Mouse (Mus musculus) embryonic fibroblast, embryonic 13.5 days (primary cell): ENCODE measurements around the gene Cntd1. TPM values are rescaled to one million over a fixed set of nuclear protein-coding genes. Genes with fewer than 3 reads are reported as not detected.

Experiments
- H3K27ac ChIP-seq: 2 replicates; pipeline ENCODE4 v1.5.1; 2012; ENCODE audit warnings: low read length, control low read depth, inconsistent platforms; ENCODE audit not compliant: insufficient read depth
- H3K4me1 ChIP-seq: 2 replicates; pipeline ENCODE4 v1.6.1; 2011; ENCODE audit warnings: low read length; ENCODE audit not compliant: control insufficient read depth, insufficient read depth
- H3K4me3 ChIP-seq: 2 replicates; pipeline ENCODE4 v1.5.1; 2011; ENCODE audit warnings: mild to moderate bottlenecking, control low read depth, low read length; ENCODE audit not compliant: insufficient read depth
- CTCF ChIP-seq: IDR thresholded peaks from 2 replicates; pipeline ENCODE4 v1.5.1; 2011; ENCODE audit warnings: mild to moderate bottlenecking, control low read depth, low read length, moderate library complexity, borderline replicate concordance; ENCODE audit not compliant: insufficient read depth
- POLR2A ChIP-seq: IDR thresholded peaks from 2 replicates; pipeline ENCODE4 v1.6.1; 2011; ENCODE audit warnings: low read depth, mild to moderate bottlenecking, control low read depth, low read length, moderate library complexity
- polyA plus RNA-seq: library from polyadenylated mRNA; stranded (reverse); fragments of >200 nt; gene quantifications from 2 replicates; pipeline ENCODE4 v1.2.4, GENCODE M21; 2011; ENCODE audit warnings: low read depth; ENCODE audit not compliant: missing spikeins, insufficient read length

The Cntd1 gene
- polyA plus RNA-seq, 1 experiment: 1.0 TPM

DNA sequence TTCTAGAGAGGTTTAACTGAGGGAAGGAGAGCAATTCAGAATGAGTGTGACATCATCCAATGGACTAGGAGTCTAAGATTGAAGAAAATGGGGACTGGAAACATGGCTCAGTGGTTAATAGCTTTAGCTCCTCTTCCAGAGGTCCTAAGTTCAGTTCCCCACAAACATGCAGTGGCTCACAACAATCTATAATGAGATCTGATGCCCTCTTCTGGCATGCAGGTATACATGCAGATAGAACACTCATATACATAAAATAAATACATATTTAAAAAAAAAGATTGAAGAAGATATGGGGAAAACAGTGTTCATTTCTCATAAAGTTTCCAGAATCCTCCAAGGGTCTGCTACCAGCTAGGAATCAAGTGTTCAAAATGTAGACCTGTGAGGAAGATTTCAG, 43.4 kb upstream of the Cntd1 start:
- TF ChIP-seq POLR2A: no peak
- TF ChIP-seq CTCF: no peak
- H3K4me1 ChIP-seq: peaks cover 2% of the 10 kb centered on the region; the same call in 1 of the 2 replicates
- H3K27ac ChIP-seq: no peak overlapping the region
- no peak overlapping the region for H3K4me3 ChIP-seq

DNA sequence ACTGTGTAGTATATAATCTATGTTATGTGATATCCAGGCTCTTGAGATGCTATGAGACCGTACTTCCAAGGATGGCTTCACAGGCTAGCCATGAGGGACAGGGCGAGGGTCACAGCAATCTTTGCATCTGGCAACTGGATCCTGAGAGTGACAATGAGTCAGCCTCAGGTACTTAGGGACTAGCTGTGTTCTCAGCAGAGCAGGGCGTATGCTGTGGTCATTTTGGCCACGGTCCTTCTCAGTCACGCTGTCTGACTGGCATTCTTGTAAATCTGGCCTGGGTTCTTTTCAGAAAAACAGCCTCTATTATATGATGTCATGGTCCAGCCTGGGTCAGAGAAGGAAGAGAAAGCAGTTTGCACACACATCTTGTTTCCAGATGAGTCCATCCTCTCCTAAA, 42.0 kb upstream of the Cntd1 start:
- Histone ChIP-seq H3K27ac (no peak overlapping the region), H3K4me1 (no peaks in the 10 kb centered on the region), H3K4me3 (no peak overlapping the region)
- TF ChIP-seq POLR2A: no peak
- TF ChIP-seq CTCF: no peak

DNA sequence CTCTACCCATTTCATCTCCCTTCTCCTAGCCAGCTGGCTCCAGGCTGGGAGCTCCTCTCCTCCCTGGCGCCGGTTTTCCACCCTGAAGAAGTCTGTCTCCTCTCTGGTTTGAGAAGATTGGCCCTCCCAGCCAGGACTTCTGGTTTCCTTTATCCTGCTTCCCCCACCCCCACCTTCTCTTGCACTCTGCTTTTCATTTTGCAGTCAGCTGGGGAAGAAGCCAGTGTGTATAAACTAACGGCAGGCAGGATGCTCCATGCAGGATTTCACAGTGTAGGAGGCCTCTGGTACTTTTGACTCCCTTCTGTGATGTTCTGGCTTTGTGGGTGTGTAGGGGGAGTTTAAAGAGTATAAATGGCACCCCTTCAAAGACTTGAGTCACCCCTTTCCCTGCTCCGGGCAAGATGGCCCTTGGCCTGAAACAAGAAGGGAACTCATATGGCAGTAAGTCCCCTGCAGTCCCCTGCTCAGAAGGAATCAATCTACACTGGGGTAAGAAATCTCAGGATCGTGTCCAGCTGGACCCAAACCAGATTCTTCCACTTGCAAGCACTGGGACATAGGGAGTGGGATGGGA, 40.7 kb upstream of the Cntd1 start:
- Histone ChIP-seq H3K4me1 (no peaks in the 10 kb centered on the region), H3K4me3 (no peak overlapping the region), H3K27ac (no peak overlapping the region)
- TF ChIP-seq POLR2A (no peak), CTCF (no peak)

DNA sequence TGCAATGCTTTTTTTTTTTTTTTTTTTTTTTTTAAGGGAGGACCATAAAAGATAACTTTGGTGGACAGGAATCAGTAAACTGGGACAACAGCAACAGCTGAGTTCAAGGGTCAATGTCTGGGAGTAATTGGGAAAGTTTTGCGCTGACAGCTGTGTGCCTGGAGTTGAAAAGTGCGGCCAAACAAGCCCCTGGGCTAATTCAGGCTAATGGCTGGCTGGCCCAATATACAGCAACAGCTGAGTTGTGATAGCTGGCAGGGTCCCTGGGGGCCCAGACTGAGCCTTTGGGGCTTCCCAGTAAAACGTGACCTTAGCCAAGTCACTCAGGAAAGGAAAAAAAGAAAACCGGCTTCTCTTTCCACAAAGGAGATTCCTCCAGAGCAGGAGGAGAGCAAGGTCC, 33.7 kb upstream of the Cntd1 start:
- Histone ChIP-seq H3K27ac (no peak overlapping the region), H3K4me1 (no peaks in the 10 kb centered on the region), H3K4me3 (no peak overlapping the region)
- no peak for TF ChIP-seq POLR2A
- no peak for TF ChIP-seq CTCF

DNA sequence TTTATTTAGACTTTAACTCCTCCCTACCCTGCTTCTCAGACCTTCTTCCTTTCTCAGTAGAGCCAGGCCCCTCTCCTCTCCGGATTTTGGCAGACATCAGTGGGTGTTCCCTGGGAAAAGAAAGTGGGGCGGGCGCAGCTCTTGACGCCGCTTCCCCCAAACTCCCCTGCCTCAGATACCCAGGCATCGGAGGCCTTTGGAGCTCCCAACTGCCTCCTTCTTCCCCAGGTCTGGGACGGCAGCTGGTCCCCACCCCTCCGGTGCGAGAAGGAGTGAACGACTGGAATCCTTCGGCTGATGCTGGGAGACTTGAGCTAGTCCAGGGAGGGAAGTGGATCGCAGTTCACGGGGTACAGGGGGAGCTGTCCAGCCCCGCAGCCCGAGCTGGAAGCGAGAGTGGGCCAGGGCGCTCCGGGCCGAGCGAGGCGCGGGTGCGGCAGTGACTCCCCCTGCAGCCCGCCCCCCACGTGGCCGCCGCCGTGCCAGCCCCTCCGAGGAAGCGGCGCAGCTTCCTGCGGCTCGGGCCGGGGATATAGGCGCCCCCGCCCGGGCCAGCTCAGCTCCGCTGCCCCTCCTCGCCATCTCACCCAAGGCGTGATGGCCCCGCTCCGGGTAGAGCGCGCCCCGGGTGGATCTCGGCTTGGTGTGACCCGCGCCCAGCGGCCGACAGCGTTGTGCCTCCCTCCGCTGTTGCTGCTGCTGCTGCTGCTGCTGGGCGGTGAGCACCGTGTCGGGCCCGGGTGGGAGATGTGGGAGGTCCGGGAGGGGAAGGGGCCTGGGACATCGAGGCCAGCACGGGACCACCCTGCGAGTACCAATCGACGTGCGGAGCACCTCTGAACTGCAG, 32.7 kb upstream of the Cntd1 start, which contains the start of gene Ramp2:
Gene Ramp2 (plus strand): TSS at position 174 of the 847 bp plus-strand sequence.
- H3K4me1 ChIP-seq: no peaks in the 10 kb centered on the region
- H3K4me3 ChIP-seq: peak within 1 kb of the TSS; percentile 19
- no peak within 1 kb of the TSS for H3K27ac ChIP-seq
- no peak for TF ChIP-seq POLR2A
- no peak for TF ChIP-seq CTCF

DNA sequence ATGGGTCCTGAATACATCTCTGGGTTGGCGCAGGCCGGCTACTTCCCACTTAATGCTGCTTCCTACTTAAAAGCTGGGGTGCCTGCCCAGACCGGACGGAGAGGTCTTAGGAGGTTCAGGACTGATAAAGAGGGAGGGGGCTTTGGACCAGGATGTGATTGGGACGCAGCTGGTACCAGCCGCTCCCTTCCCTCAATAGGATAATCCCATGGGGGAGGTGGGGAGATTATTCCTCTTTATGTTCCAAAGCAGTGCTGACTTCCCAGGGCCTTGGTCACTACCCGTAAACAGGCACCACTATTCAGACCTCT, 32.2 kb upstream of the Cntd1 start:
- Histone ChIP-seq H3K27ac (no peak overlapping the region), H3K4me3 (peak overlapping the region; percentile 19), H3K4me1 (no peaks in the 10 kb centered on the region)
- TF ChIP-seq CTCF (no peak), POLR2A (no peak)

DNA sequence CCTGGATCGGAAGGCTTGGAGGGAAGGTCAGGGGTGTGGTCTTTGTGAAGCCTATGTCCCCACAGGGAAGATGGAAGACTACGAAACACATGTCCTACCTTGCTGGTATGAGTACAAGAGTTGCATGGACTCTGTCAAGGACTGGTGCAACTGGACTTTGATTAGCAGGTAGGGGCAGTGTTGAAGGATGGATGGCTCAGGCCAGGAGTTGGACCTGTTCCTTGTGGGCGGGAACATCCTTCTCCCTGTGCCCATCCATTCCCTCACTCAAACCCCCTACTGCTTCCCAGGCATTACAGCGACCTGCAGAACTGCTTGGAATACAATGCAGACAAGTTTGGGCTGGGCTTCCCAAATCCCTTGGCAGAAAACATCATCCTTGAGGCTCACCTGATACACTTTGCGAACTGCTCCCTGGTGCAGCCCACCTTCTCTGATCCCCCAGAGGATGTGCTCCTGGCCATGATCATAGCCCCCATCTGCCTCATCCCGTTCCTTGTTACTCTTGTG, 31.2 kb upstream of the Cntd1 start:
- Histone ChIP-seq H3K4me1 (no peaks in the 10 kb centered on the region; the same call in 1 of the 2 replicates), H3K4me3 (no peak overlapping the region), H3K27ac (no peak overlapping the region)
- TF ChIP-seq POLR2A (no peak), CTCF (no peak)

DNA sequence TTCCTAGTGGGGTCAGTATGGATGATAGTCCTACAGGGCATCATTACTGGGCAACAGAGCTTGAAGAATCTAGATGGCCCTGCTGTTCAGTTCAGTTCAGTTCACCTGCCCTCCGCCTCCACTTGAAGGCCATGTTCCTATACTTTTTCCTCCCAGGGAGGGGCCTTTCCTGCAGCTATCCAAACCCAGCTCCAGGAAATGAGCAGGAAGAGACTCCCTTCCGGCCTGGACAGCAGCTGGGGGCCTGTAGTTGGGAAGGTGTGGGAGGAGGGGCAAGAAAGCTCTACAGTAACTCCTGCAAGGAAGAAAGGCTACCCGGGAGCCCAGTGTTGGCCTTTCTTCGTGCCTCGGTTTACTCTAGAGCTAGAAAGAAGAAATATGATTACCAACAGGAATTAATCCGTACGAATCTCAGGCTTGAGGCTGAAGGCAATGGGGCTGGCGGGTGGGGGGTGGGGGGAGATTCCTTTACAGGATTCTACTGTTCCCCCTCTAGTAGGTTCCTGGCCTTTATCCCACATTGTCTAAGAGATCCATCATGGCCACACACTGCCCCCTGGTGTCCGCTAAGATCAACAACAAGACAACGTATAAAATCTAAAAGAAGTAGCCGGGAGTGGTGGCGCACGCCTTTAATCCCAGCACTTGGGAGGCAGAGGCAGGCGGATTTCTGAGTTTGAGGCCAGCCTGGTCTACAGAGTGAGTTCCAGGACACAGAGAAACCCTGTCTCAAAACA, 30.4 kb upstream of the Cntd1 start:
- no peaks in the 10 kb centered on the region; the same call in 1 of the 2 replicates for H3K4me1 ChIP-seq
- no peak overlapping the region for H3K4me3 ChIP-seq
- no peak overlapping the region for H3K27ac ChIP-seq
- TF ChIP-seq POLR2A: no peak
- no peak for TF ChIP-seq CTCF

DNA sequence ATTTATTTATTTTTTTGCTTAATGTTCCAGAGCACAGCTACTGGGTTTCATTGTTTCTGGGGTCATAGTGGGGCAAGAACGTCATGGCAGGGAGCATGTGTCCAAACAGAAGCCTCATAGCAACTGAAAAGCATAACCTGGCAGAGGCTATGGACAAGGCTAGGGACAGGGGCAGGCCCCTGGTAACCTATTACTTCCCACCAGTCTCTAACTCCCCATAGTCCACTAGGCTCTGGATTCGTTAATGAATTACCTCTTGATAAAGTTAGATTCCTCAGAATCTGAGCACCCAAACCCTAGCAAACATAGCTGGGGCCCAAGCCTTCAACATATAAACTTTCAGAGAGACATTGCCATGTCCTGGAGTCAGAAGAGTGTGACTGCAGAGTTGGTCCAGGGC, 27.8 kb upstream of the Cntd1 start:
- H3K27ac ChIP-seq: no peak overlapping the region
- TF ChIP-seq CTCF (no peak), POLR2A (no peak)
- H3K4me3 ChIP-seq: no peak overlapping the region
- peaks cover 3% of the 10 kb centered on the region; the same call in 1 of the 2 replicates for H3K4me1 ChIP-seq
